In genomic region chr6:99096105-99096775, GRCm38 (mm10) we compare ENCODE assay signal across 8 mouse cellular contexts.
DNase-seq lines count a peak whose midpoint lies in the region; ATAC-seq and TF ChIP-seq lines count a peak whose summit lies in the region.

No protein-coding gene starts in this region.

- TF ChIP-seq POLR2A in myocyte (IDR thresholded peaks at IDR 0.05; ENCODE audit: insufficient read length, low read depth), result no peak

- H3ac ChIP-seq in myocyte (ENCODE audit: control insufficient read depth, insufficient read length), result no peak overlapping the region

- 45% methylated on average over 12 of the region's 12 CpGs for WGBS in forebrain, embryonic 10.5 days
- 36% methylated on average over 12 of the region's 12 CpGs for WGBS in forebrain, embryonic 11.5 days
- WGBS in intestine, embryonic 15.5 days, result 7% methylated on average over 12 of the region's 12 CpGs
- 6% methylated on average over 12 of the region's 12 CpGs for WGBS in liver, embryonic 14.5 days (ENCODE audit: insufficient replicate concordance)

- ATAC-seq in forebrain, embryonic 11.5 days (replicated peaks; ENCODE audit: low FRiP score), result no peak
- peak; percentile 42 for ATAC-seq in intestine, embryonic 15.5 days
- peak; percentile 36; the same call in 1 of the 2 replicates for ATAC-seq in liver, embryonic 14.5 days (ENCODE audit: insufficient read depth)

- no peak overlapping the region; the same call in 1 of the 2 replicates for H3K4me3 ChIP-seq in forebrain, embryonic 10.5 days
- H3K4me3 ChIP-seq in forebrain, embryonic 11.5 days (ENCODE audit: low read depth, low read length), result no peak overlapping the region
- peak overlapping the region; percentile 36 for H3K4me3 ChIP-seq in intestine, embryonic 15.5 days (replicated peaks)
- peak overlapping the region; percentile 49 to 68 for H3K4me3 ChIP-seq in liver, embryonic 14.5 days (ENCODE audit: insufficient read depth in 1 of 2, low read depth in 2 of 2, low read length in 2 of 2)
- H3K4me3 ChIP-seq in myocyte, result peak overlapping the region; percentile 29

- DNase-seq in forebrain, embryonic 10.5 days (ENCODE audit: extremely low spot score, low spot score), result no peak
- DNase-seq in forebrain, embryonic 11.5 days (ENCODE audit: low spot score), result no peak
- peak; percentile 34 for DNase-seq in brain, adult 2 months (ENCODE audit: low read depth, low spot score)
- peak; percentile 97 for DNase-seq in heart, adult 11 months
- peak in 1 of 3 experiments; percentile 23 for DNase-seq in liver, embryonic 14.5 days (ENCODE audit: low read depth in 3 of 3, low spot score in 3 of 3)
- peak; percentile 83 for DNase-seq in thymus, postnatal 0 days (ENCODE audit: low spot score)

- H3K4me1 ChIP-seq in forebrain, embryonic 10.5 days, result peaks cover 93% of the 10 kb centered on the region
- H3K4me1 ChIP-seq in forebrain, embryonic 11.5 days (replicated peaks; ENCODE audit: control insufficient read depth, insufficient read depth, low read length), result peaks cover 7% of the 10 kb centered on the region; the same call in 1 of the 2 replicates
- peaks cover 30% of the 10 kb centered on the region for H3K4me1 ChIP-seq in intestine, embryonic 15.5 days (replicated peaks)
- peaks cover 0 to 41% of the 10 kb centered on the region in 2 experiments; a peak in 3 of 4 replicates for H3K4me1 ChIP-seq in liver, embryonic 14.5 days (replicated peaks; ENCODE audit: control insufficient read depth in 2 of 2, insufficient read depth in 2 of 2, low read length in 1 of 2)

- TF ChIP-seq EP300 in liver, embryonic 14.5 days (IDR thresholded peaks at IDR 0.05; ENCODE audit: low read depth), result no peak

- H3K4me2 ChIP-seq in forebrain, embryonic 11.5 days (ENCODE audit: low read depth, low read length, severe bottlenecking), result no peak overlapping the region
- peak overlapping the region; percentile 67 for H3K4me2 ChIP-seq in intestine, embryonic 15.5 days (replicated peaks)
- H3K4me2 ChIP-seq in liver, embryonic 14.5 days (ENCODE audit: low read depth), result peak overlapping the region; percentile 63
- H3K4me2 ChIP-seq in myocyte (ENCODE audit: low read depth), result peak overlapping the region; percentile 91

- TF ChIP-seq CTCF in liver, embryonic 14.5 days (IDR thresholded peaks at IDR 0.05; ENCODE audit: low read depth), result no peak

- peak overlapping the region; percentile 66 for H3K27ac ChIP-seq in forebrain, embryonic 10.5 days
- no peak overlapping the region for H3K27ac ChIP-seq in forebrain, embryonic 11.5 days (ENCODE audit: low read depth, low read length)
- H3K27ac ChIP-seq in intestine, embryonic 15.5 days, result peak overlapping the region; percentile 87
- H3K27ac ChIP-seq in liver, embryonic 14.5 days, result peak overlapping the region; percentile 38; the same call in 1 of the 2 replicates

- H3K79me2 ChIP-seq in myocyte (ENCODE audit: control insufficient read depth, insufficient read depth), result no peaks in the 10 kb centered on the region

- H3K9me3 ChIP-seq in forebrain, embryonic 10.5 days, result no peaks in the 10 kb centered on the region
- H3K9me3 ChIP-seq in forebrain, embryonic 11.5 days (ENCODE audit: control insufficient read depth, low read length), result no peaks in the 10 kb centered on the region
- no peaks in the 10 kb centered on the region for H3K9me3 ChIP-seq in intestine, embryonic 15.5 days
- no peaks in the 10 kb centered on the region for H3K9me3 ChIP-seq in liver, embryonic 14.5 days (ENCODE audit: control insufficient read depth, low read length)

- H3K27me3 ChIP-seq in forebrain, embryonic 10.5 days (ENCODE audit: poor library complexity, severe bottlenecking), result peaks cover 7% of the 10 kb centered on the region
- no peaks in the 10 kb centered on the region for H3K27me3 ChIP-seq in forebrain, embryonic 11.5 days (ENCODE audit: control insufficient read depth, insufficient read depth, low read length)
- H3K27me3 ChIP-seq in intestine, embryonic 15.5 days (replicated peaks), result no peaks in the 10 kb centered on the region
- H3K27me3 ChIP-seq in liver, embryonic 14.5 days (ENCODE audit: control insufficient read depth, insufficient read depth, low read length), result no peaks in the 10 kb centered on the region
- H3K27me3 ChIP-seq in myocyte (ENCODE audit: control insufficient read depth, insufficient read depth, insufficient read length), result no peaks in the 10 kb centered on the region

- no peaks in the 10 kb centered on the region for H3K36me3 ChIP-seq in forebrain, embryonic 10.5 days (replicated peaks)
- no peaks in the 10 kb centered on the region for H3K36me3 ChIP-seq in forebrain, embryonic 11.5 days (ENCODE audit: control insufficient read depth, insufficient read depth, low read length)
- H3K36me3 ChIP-seq in intestine, embryonic 15.5 days, result no peaks in the 10 kb centered on the region
- H3K36me3 ChIP-seq in liver, embryonic 14.5 days (replicated peaks; ENCODE audit: control insufficient read depth, insufficient read depth, low read depth), result no peaks in the 10 kb centered on the region
- H3K36me3 ChIP-seq in myocyte (ENCODE audit: control insufficient read depth, insufficient read depth), result no peaks in the 10 kb centered on the region

- no peak overlapping the region for H3K9ac ChIP-seq in forebrain, embryonic 11.5 days (ENCODE audit: low read length)
- peak overlapping the region; percentile 46 for H3K9ac ChIP-seq in intestine, embryonic 15.5 days
- peak overlapping the region; percentile 55 for H3K9ac ChIP-seq in liver, embryonic 14.5 days (replicated peaks)

TF ChIP-seq in myocyte, 11 proteins besides CTCF, POLR2A, EP300 and RAD21:
- TF ChIP-seq MAX (IDR thresholded peaks at IDR 0.05; ENCODE audit: low read depth) (no peak), E2F4 (IDR thresholded peaks at IDR 0.05; ENCODE audit: insufficient read depth) (no peak), REST (IDR thresholded peaks at IDR 0.05; ENCODE audit: insufficient read depth, insufficient read length) (no peak), USF1 (IDR thresholded peaks at IDR 0.05; ENCODE audit: low read depth) (no peak), MYOG (IDR thresholded peaks at IDR 0.05; ENCODE audit: control insufficient read depth in 1 of 3, insufficient read depth in 1 of 3, insufficient read length in 2 of 3, low read depth in 2 of 3) (no peak), SRF (IDR thresholded peaks at IDR 0.05; ENCODE audit: control insufficient read depth, insufficient read length, low read depth) (no peak), POLR2AphosphoS2 (IDR thresholded peaks at IDR 0.05; ENCODE audit: insufficient read length, low read depth) (no peak), TCF12 (IDR thresholded peaks at IDR 0.05; ENCODE audit: insufficient read depth, poor library complexity, severe bottlenecking) (no peak), CEBPB (IDR thresholded peaks at IDR 0.05; ENCODE audit: insufficient read depth, poor library complexity, severe bottlenecking) (no peak), TCF3 (IDR thresholded peaks at IDR 0.05; ENCODE audit: insufficient read length, low read depth) (no peak)

Comparison
In these comparisons a context has a peak if more than half of its experiments do, and no peak if none do; other contexts are left out.
1. DNase-seq: peak in brain, adult 2 months (single experiment), heart, adult 11 months (single experiment) and thymus, postnatal 0 days (single experiment); none in forebrain, embryonic 10.5 days (single experiment) and forebrain, embryonic 11.5 days (single experiment).
2. H3K4me3 ChIP-seq: peak in intestine, embryonic 15.5 days (single experiment), liver, embryonic 14.5 days (2 of 2) and myocyte (single experiment); none in forebrain, embryonic 10.5 days (single experiment) and forebrain, embryonic 11.5 days (single experiment).